In genomic region chr14:76713946-76714345, GRCm38 (mm10) we compare ENCODE assay signal across 12 mouse cellular contexts.
DNase-seq lines count a peak whose midpoint lies in the region; ATAC-seq and TF ChIP-seq lines count a peak whose summit lies in the region.
"Had no signal": no experiment of that assay in that cellular context is flagged by ENCODE, and none has a peak within 500 bp of the region (broad histone marks: within the 10 kb centered on the region; RNA-seq: fewer than 3 reads in every experiment).

No protein-coding gene starts in this region.

- no peak overlapping the region for H3K4me2 ChIP-seq in hindbrain, embryonic 13.5 days
- H3K4me2 ChIP-seq: hindbrain, embryonic 12.5 days; midbrain, embryonic 12.5 days had no signal

- no peaks in the 10 kb centered on the region for H3K36me3 ChIP-seq in hindbrain, embryonic 10.5 days
- no peaks in the 10 kb centered on the region for H3K36me3 ChIP-seq in hindbrain, embryonic 13.5 days
- no peaks in the 10 kb centered on the region for H3K36me3 ChIP-seq in testis, adult 2 months (ENCODE audit: control insufficient read depth, insufficient read depth, low read length)
- H3K36me3 ChIP-seq: hindbrain, embryonic 12.5 days; midbrain, embryonic 12.5 days had no signal

- peaks cover 8% of the 10 kb centered on the region; the same call in 1 of the 2 replicates for H3K4me1 ChIP-seq in hindbrain, embryonic 10.5 days (replicated peaks)
- H3K4me1 ChIP-seq in hindbrain, embryonic 13.5 days (replicated peaks) = no peaks in the 10 kb centered on the region
- H3K4me1 ChIP-seq in testis, adult 2 months (ENCODE audit: control insufficient read depth, insufficient read depth, low read length) = peaks cover 7% of the 10 kb centered on the region
- H3K4me1 ChIP-seq: hindbrain, embryonic 12.5 days; midbrain, embryonic 12.5 days had no signal

- no peaks in the 10 kb centered on the region for H3K9me3 ChIP-seq in hindbrain, embryonic 10.5 days
- H3K9me3 ChIP-seq in hindbrain, embryonic 13.5 days = no peaks in the 10 kb centered on the region
- H3K9me3 ChIP-seq: hindbrain, embryonic 12.5 days; midbrain, embryonic 12.5 days had no signal

- H3K4me3 ChIP-seq in hindbrain, embryonic 10.5 days = no peak overlapping the region
- H3K4me3 ChIP-seq in hindbrain, embryonic 13.5 days = no peak overlapping the region
- no peak overlapping the region for H3K4me3 ChIP-seq in testis, adult 2 months (ENCODE audit: control insufficient read depth, low read depth, low read length)
- H3K4me3 ChIP-seq: erythroblast, embryonic 14.5 days; hindbrain, embryonic 12.5 days; midbrain, embryonic 12.5 days had no signal

- WGBS in hindbrain, embryonic 10.5 days = 64% methylated on average over 7 of the region's 7 CpGs
- WGBS in hindbrain, embryonic 13.5 days = 78% methylated on average over 7 of the region's 7 CpGs

- 0 out of 2 replicates have a peak overlapping the region, but pooled peaks have one; percentile 23 for H3K27ac ChIP-seq in hindbrain, embryonic 10.5 days
- no peak overlapping the region for H3K27ac ChIP-seq in hindbrain, embryonic 13.5 days
- H3K27ac ChIP-seq in testis, adult 2 months (ENCODE audit: control insufficient read depth, insufficient read depth, low read depth, low read length) = peak overlapping the region; percentile 49
- H3K27ac ChIP-seq: hindbrain, embryonic 12.5 days; midbrain, embryonic 12.5 days had no signal

- no peak for TF ChIP-seq POLR2A in testis, adult 2 months (IDR thresholded peaks at IDR 0.05; ENCODE audit: control insufficient read depth, low read depth, low read length)

- DNase-seq in adrenal gland, adult (ENCODE audit: inconsistent age in 2 of 2, low spot score in 1 of 2) = peak; percentile 28 to 54
- DNase-seq in adrenal gland, postnatal 4 days (ENCODE audit: low spot score in 2 of 2) = no peak
- DNase-seq in hindbrain, embryonic 10.5 days (ENCODE audit: low spot score) = no peak
- no peak for DNase-seq in testis, postnatal 10 days (ENCODE audit: low spot score)
- no peak for DNase-seq in testis, postnatal 14 days (ENCODE audit: low spot score)
- no peak for DNase-seq in T-cell, adult 2 months (ENCODE audit: low spot score)
- DNase-seq: thymus, postnatal 4 days had no signal

- H3K27me3 ChIP-seq in hindbrain, embryonic 10.5 days (ENCODE audit: insufficient read depth, poor library complexity, severe bottlenecking) = no peaks in the 10 kb centered on the region
- H3K27me3 ChIP-seq in hindbrain, embryonic 13.5 days = no peaks in the 10 kb centered on the region
- no peaks in the 10 kb centered on the region for H3K27me3 ChIP-seq in testis, adult 2 months (ENCODE audit: control insufficient read depth, insufficient read depth, low read length)
- H3K27me3 ChIP-seq: hindbrain, embryonic 12.5 days; midbrain, embryonic 12.5 days had no signal

- no peak overlapping the region for H3K9ac ChIP-seq in hindbrain, embryonic 13.5 days
- H3K9ac ChIP-seq: hindbrain, embryonic 12.5 days; midbrain, embryonic 12.5 days had no signal

- no peak for ATAC-seq in hindbrain, embryonic 13.5 days (ENCODE audit: low FRiP score)

- no peak for TF ChIP-seq CTCF in testis, adult 2 months (IDR thresholded peaks at IDR 0.05; ENCODE audit: control insufficient read depth, insufficient read depth, insufficient replicate concordance, low read depth, low read length)

Comparison
In these comparisons a context has a peak if more than half of its experiments do, and no peak if none do; other contexts are left out.
1. DNase-seq: peak in adrenal gland, adult (2 of 2); none in adrenal gland, postnatal 4 days (0 of 2), hindbrain, embryonic 10.5 days (single experiment), testis, postnatal 10 days (single experiment), testis, postnatal 14 days (single experiment) and T-cell, adult 2 months (single experiment).